Mouse (Mus musculus) liver, adult 2 months (tissue): Measurements from ENCODE around the gene Trim27.

ENCODE experiments used
- CTCF ChIP-seq: fragments of 200-500 bp; IDR thresholded peaks from 2 replicates; pipeline ENCODE4 v1.5.1; 2011; ENCODE audit warnings: low read depth, low read length, control low read depth
- POLR2A ChIP-seq: fragments of 200-500 bp; IDR thresholded peaks from 2 replicates; pipeline ENCODE4 v1.6.1; 2011; ENCODE audit warnings: low read length, control low read depth; ENCODE audit not compliant: insufficient read depth; ENCODE audit errors: extremely low read depth

DNA sequence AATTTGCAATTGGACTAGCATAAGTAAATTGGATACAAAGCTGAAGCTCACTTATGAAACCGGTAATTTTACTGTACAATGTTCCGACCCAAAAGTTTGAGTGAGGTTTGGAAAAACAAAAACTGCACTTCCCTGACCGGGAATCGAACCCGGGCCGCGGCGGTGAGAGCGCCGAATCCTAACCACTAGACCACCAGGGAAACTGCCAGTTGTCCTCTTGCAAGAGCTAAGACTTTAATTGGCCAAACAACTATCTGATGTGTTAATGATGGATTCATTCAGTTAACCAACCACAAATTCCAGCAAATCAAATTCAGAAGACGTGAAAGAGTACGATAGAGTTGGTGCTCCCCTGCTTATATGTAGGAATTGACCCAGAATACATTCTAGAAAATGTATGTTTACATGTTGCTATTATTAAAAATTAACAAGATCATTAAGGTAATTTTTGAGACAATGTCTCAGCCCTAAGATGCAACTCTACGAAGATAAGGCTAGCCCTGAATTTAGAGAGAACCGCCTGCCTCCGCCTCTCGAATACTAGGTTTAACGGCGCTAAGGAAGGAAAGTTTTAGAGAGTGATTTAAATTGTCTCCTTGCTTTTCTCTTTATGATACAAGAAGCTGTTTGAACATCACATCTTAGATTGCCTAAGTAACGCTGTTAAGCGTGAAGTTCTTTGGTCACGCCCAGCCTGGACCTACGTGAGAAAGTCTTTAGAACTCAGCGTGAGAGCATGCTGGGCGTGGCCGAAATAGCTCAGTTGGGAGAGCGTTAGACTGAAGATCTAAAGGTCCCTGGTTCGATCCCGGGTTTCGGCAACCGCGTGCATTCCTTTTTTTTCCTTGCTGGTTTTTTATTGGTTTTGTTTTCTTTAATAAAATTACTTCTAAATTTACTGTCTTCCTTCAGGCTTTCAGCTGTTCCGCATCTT lies 18.3 kb upstream of the Trim27 start:
- TF ChIP-seq POLR2A (no peak), CTCF (no peak)
